Mouse (Mus musculus): ENCODE measurements at regions not wholly inside any gene's neighbourhood (a gene's known extent, or its start where the extent isn't known, plus 50 kb on each side); places are given as distances from the start of the nearest gene placed in this dataset.

- TF ChIP-seq CTCF (conservative IDR thresholded peaks at IDR 0.05 in 1 of 2, IDR thresholded peaks at IDR 0.05 in 1 of 2; ENCODE audit: low read depth in 2 of 2, low read length in 2 of 2), result no peak
- TF ChIP-seq E2F4 (IDR thresholded peaks at IDR 0.05; ENCODE audit: insufficient replicate concordance, low read depth, low read length), result no peak
- no peak for TF ChIP-seq MAX (IDR thresholded peaks at IDR 0.05; ENCODE audit: low read length)
- no peak for TF ChIP-seq MAFK (IDR thresholded peaks at IDR 0.05; ENCODE audit: insufficient replicate concordance, low read length)
- TF ChIP-seq USF2 (conservative IDR thresholded peaks at IDR 0.05; ENCODE audit: low read depth, low read length), result no peak
- TF ChIP-seq NELFE (IDR thresholded peaks at IDR 0.05; ENCODE audit: low read depth, low read length), result no peak
These were observed 258.7 kb upstream of the Rbms1 start for GRCm38 (mm10) chr2:61221676-61222075.
